Mouse (Mus musculus) myocyte (in vitro differentiated cells): ENCODE measurements around the gene Ntf5.

Experiments used
- E2F4 ChIP-seq: IDR thresholded peaks from one replicate; pipeline ENCODE4 v1.6.1; 2011; ENCODE audit warnings: mild to moderate bottlenecking, control low read depth, moderate library complexity; ENCODE audit not compliant: insufficient read depth
- MAX ChIP-seq: IDR thresholded peaks from one replicate; pipeline ENCODE4 v1.6.1; 2011; ENCODE audit warnings: low read depth, mild to moderate bottlenecking, control low read depth
- MYOD1 ChIP-seq, 3 experiments: IDR thresholded peaks; one replicate each; pipeline ENCODE4 v1.6.1; 2011; ENCODE audit warnings: control low read depth in 2 of 3, low read depth in 2 of 3, mild to moderate bottlenecking in 2 of 3, moderate library complexity in 1 of 3; ENCODE audit not compliant: insufficient read length in 2 of 3, control insufficient read depth in 1 of 3
- POLR2A ChIP-seq: IDR thresholded peaks from one replicate; pipeline ENCODE4 v1.6.1; 2011; ENCODE audit warnings: low read depth, mild to moderate bottlenecking, control low read depth, moderate library complexity; ENCODE audit not compliant: insufficient read length
- POLR2AphosphoS2 ChIP-seq: IDR thresholded peaks from one replicate; pipeline ENCODE4 v1.6.1; 2011; ENCODE audit warnings: low read depth, control low read depth; ENCODE audit not compliant: insufficient read length
- TCF12 ChIP-seq: IDR thresholded peaks from one replicate; pipeline ENCODE4 v1.6.1; 2011; ENCODE audit warnings: mild to moderate bottlenecking, control low read depth; ENCODE audit not compliant: poor library complexity, insufficient read depth, severe bottlenecking
- TCF3 ChIP-seq: IDR thresholded peaks from one replicate; pipeline ENCODE4 v1.6.1; 2011; ENCODE audit warnings: low read depth, control low read depth; ENCODE audit not compliant: insufficient read length

GRCm38 (mm10) chr7:45396787-45397186, 16.7 kb upstream of the Ntf5 start:
- TF ChIP-seq MYOD1 (IDR thresholded peaks at IDR 0.05; ENCODE audit: control insufficient read depth in 1 of 3, insufficient read length in 2 of 3, low read depth in 2 of 3): no peak
- TF ChIP-seq POLR2A: no peak
- no peak for TF ChIP-seq TCF12
- no peak for TF ChIP-seq MAX
- TF ChIP-seq E2F4: no peak
- TF ChIP-seq POLR2AphosphoS2: no peak
- TF ChIP-seq TCF3: no peak
